Mouse (Mus musculus) cortical plate, adult 2 months (tissue): ENCODE results near the gene A130010J15Rik. TPM values are rescaled to one million over a fixed set of nuclear protein-coding genes. Genes with fewer than 3 reads are reported as not detected.

Experiments
- H3K27ac ChIP-seq: fragments of 200-500 bp; 2 replicates; pipeline ENCODE4 v1.5.1; 2012; ENCODE audit warnings: low read length, control low read depth, inconsistent platforms; ENCODE audit not compliant: insufficient read depth
- H3K4me1 ChIP-seq: fragments of 200-500 bp; 2 replicates; pipeline ENCODE4 v1.6.1; 2011; ENCODE audit warnings: low read length; ENCODE audit not compliant: control insufficient read depth, insufficient read depth
- H3K4me3 ChIP-seq: fragments of 200-500 bp; 2 replicates; pipeline ENCODE4 v1.5.1; 2011; ENCODE audit warnings: mild to moderate bottlenecking, low read length, control low read depth; ENCODE audit not compliant: insufficient read depth
- CTCF ChIP-seq: fragments of 200-500 bp; IDR thresholded peaks from 2 replicates; pipeline ENCODE4 v1.5.1; 2011; ENCODE audit warnings: mild to moderate bottlenecking, control low read depth, low read length; ENCODE audit not compliant: insufficient read depth; ENCODE audit errors: extremely low read depth
- POLR2A ChIP-seq: fragments of 200-500 bp; IDR thresholded peaks from 2 replicates; pipeline ENCODE4 v1.6.1; 2011; ENCODE audit warnings: mild to moderate bottlenecking, low read length, control low read depth; ENCODE audit not compliant: insufficient read depth; ENCODE audit errors: extremely low read depth
- polyA plus RNA-seq: library from polyadenylated mRNA; depleted of rRNA; stranded (reverse); fragments of >200 nt; gene quantifications from 2 replicates; pipeline ENCODE4 v1.2.3, GENCODE M21; 2012

The A130010J15Rik gene
- polyA plus RNA-seq, 1 experiment: 3.7 TPM

DNA sequence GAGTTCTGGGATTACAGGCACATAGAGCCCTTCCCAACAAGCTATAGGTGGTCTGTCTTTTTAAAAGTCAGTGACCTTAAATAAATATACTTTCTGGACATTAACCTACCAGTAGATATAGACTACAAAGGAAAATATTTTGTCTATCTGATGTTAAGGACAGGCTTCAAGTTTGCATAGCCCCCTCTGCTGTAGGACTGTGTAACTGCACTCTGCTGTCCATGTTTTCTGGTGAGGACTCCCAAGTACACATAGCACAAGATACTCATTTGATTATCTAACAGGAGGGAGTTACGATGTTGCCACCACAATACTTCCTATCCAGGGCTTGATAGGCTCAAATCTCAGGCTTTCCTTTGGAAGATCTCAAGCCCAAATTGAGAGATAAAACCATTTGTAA lies 34.1 kb upstream of the A130010J15Rik start:
- no peak for TF ChIP-seq CTCF
- TF ChIP-seq POLR2A: no peak
- Histone ChIP-seq H3K4me1 (no peaks in the 10 kb centered on the region), H3K4me3 (no peak overlapping the region), H3K27ac (no peak overlapping the region)

- TF ChIP-seq CTCF: no peak
- no peak for TF ChIP-seq POLR2A
- H3K27ac ChIP-seq: no peak overlapping the region
- H3K4me1 ChIP-seq: no peaks in the 10 kb centered on the region
- H3K4me3 ChIP-seq: no peak overlapping the region
These were observed 29.8 kb upstream of the A130010J15Rik start for GRCm38 (mm10) chr1:193138087-193138486.

- no peak overlapping the region for H3K27ac ChIP-seq
- no peak overlapping the region for H3K4me3 ChIP-seq
- TF ChIP-seq CTCF: no peak
- TF ChIP-seq POLR2A: no peak
- H3K4me1 ChIP-seq: no peaks in the 10 kb centered on the region
These were observed 29.2 kb upstream of the A130010J15Rik start for GRCm38 (mm10) chr1:193138669-193139068.

DNA sequence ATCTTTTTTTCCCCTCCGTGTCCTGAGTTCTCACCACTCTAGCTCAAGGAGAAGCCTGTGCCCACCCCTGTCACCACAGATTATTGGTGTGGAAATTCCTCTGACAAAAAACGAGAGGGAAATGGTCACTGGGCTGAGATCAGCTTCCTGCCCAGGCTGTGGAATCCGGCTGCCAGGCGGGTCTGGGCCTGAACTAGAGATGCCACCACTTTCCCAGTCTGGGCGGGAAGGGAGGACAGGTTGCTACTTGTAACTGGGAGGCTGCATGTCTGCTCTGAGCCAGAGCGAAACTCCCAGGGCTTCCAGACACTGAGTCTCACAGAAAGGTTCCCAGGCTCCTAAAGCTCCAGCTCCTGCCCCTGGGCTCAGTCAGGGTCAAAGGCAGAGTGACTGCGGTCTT lies 26.7 kb upstream of the A130010J15Rik start:
- Histone ChIP-seq H3K4me1 (no peaks in the 10 kb centered on the region), H3K27ac (no peak overlapping the region), H3K4me3 (no peak overlapping the region)
- TF ChIP-seq POLR2A: no peak
- TF ChIP-seq CTCF: no peak

- H3K27ac ChIP-seq: no peak overlapping the region
- no peaks in the 10 kb centered on the region for H3K4me1 ChIP-seq
- TF ChIP-seq CTCF (no peak), POLR2A (no peak)
- no peak overlapping the region for H3K4me3 ChIP-seq
These were observed 25.3 kb upstream of the A130010J15Rik start for GRCm38 (mm10) chr1:193142517-193143062.

GRCm38 (mm10) chr1:193144516-193144915 lies 23.3 kb upstream of the A130010J15Rik start:
- H3K4me1 ChIP-seq: no peaks in the 10 kb centered on the region
- no peak overlapping the region for H3K27ac ChIP-seq
- no peak overlapping the region for H3K4me3 ChIP-seq
- TF ChIP-seq CTCF: no peak
- no peak for TF ChIP-seq POLR2A

DNA sequence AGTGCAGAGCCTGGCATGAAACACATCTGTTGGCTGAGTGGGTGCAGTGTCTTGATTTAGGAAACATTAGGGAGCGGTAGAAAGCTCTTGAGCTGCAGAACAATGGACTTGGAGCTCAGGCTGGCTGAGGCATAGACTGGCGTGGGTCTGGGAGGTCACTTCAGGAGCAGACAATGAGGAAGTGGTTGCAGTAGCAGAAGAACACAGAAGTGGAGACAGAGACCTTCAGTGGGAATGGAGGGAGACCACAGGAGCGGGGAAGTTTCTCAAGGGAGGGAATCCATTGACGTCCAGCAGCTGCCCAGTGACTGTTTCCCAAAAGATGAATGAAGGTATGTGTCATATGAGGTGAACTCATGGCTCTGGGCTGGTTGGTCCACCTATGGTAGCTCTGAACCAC lies 22.7 kb upstream of the A130010J15Rik start:
- Histone ChIP-seq H3K27ac (no peak overlapping the region), H3K4me1 (no peaks in the 10 kb centered on the region), H3K4me3 (no peak overlapping the region)
- TF ChIP-seq CTCF: no peak
- TF ChIP-seq POLR2A: no peak

- H3K4me3 ChIP-seq: no peak overlapping the region
- H3K27ac ChIP-seq: no peak overlapping the region
- no peak for TF ChIP-seq POLR2A
- TF ChIP-seq CTCF: no peak
- H3K4me1 ChIP-seq: no peaks in the 10 kb centered on the region
These were observed 21.4 kb upstream of the A130010J15Rik start for GRCm38 (mm10) chr1:193146416-193146815.

- no peaks in the 10 kb centered on the region for H3K4me1 ChIP-seq
- H3K27ac ChIP-seq: no peak overlapping the region
- H3K4me3 ChIP-seq: no peak overlapping the region
- TF ChIP-seq CTCF (no peak), POLR2A (no peak)
These were observed 18.6 kb upstream of the A130010J15Rik start for GRCm38 (mm10) chr1:193149231-193149630.

DNA sequence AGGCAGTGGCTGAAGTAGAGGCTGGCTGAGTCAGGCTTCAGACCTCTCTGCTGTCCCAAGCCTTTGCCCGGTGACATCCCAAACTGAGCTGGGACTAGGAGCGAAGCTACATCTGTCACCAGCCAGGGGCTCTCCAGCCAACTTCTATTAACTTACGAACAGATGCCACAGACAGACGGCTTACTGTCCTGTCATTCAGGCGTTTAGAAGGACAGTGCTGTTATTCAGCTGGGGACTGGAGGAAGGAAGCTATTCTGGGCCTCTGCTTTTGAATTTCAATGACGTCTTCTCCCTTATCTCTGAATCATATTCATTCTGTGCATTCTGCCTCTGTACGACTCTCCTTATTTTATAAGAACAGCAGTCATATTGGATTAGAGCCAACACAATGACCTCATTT lies 16.7 kb upstream of the A130010J15Rik start:
- Histone ChIP-seq H3K4me1 (no peaks in the 10 kb centered on the region), H3K4me3 (no peak overlapping the region), H3K27ac (no peak overlapping the region)
- no peak for TF ChIP-seq CTCF
- no peak for TF ChIP-seq POLR2A
